Mouse (Mus musculus) forelimb bud, embryonic 11.5 days (tissue): Measurements from ENCODE around the gene Mrpl48.

Experiments used
- DNase-seq: peaks from one replicate; pipeline ENCODE4 v3.0.0-alpha.2; 2012; ENCODE audit warnings: low read depth, low spot score

Mrpl48 gene

DNA sequence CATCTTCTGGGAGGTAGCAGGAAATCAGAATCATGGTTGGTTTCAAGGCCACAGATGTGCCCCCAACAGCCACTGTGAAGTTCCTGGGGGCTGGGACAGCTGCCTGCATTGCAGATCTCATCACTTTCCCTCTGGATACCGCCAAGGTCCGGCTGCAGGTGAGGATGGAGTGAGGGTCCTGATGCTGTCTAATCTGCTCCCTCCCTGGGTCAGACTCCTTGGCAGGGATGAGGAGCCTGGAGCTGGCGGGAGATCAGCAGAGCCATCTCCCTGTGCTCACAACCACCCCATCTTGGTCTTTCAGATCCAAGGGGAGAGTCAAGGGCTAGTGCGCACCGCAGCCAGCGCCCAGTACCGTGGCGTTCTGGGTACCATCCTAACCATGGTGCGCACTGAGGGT lies 111.3 kb downstream of the Mrpl48 start:
- no peak for DNase-seq

DNA sequence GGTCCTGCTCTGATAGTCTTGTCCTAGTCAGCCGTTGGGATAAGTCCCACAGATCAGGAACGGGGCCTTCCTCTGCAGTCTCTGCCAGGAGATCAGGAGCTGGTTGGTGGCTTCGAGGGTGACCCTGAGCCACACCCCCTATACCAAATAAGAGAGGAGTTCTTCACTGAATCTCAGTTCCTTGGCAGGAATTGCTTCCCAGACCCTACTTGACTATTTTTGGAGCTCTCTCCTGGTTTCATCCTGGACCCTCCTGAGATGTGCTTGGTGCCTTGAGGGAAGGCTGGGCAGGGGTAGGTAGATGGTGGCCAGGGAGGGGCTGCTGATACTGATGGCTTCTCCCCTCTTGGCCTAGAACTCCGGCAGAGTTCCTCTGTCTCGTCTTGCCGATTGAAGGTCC lies 111.7 kb downstream of the Mrpl48 start:
- DNase-seq, result no peak
